Mouse (Mus musculus): Measurements from ENCODE around the gene Mfsd1. TPM values are rescaled to one million over a fixed set of nuclear protein-coding genes. Genes with fewer than 3 reads are reported as not detected.
A peak's percentile ranks its signal among the peaks of the same experiment; 100 is the strongest.

Gene Mfsd1
- polyA plus RNA-seq, 1 experiment: 7.8 TPM

GRCm38 (mm10) chr3:67557718-67558354 lies 24.7 kb upstream of the Mfsd1 start:
- H3K4me3 ChIP-seq (ENCODE audit: control insufficient read depth, low read depth, low read length): no peak overlapping the region

GRCm38 (mm10) chr3:67564731-67565357 lies 17.7 kb upstream of the Mfsd1 start:
- Histone ChIP-seq H3K27ac (ENCODE audit: control insufficient read depth, insufficient read depth, low read depth, low read length) (no peak overlapping the region), H3K4me1 (ENCODE audit: control insufficient read depth, insufficient read depth, low read length) (no peaks in the 10 kb centered on the region), H3K36me3 (ENCODE audit: control insufficient read depth, insufficient read depth, low read length) (no peaks in the 10 kb centered on the region), H3K27me3 (ENCODE audit: control insufficient read depth, insufficient read depth, low read length) (no peaks in the 10 kb centered on the region), H3K4me3 (ENCODE audit: control insufficient read depth, low read depth, low read length) (no peak overlapping the region)
- TF ChIP-seq CTCF (IDR thresholded peaks at IDR 0.05; ENCODE audit: control insufficient read depth, insufficient read depth, insufficient replicate concordance, low read depth, low read length): no peak
- TF ChIP-seq POLR2A (IDR thresholded peaks at IDR 0.05; ENCODE audit: control insufficient read depth, low read depth, low read length): no peak

More at GRCm38 (mm10) chr3:67557718-67558354, 24.7 kb upstream of the Mfsd1 start:
- TF ChIP-seq POLR2A (IDR thresholded peaks at IDR 0.05; ENCODE audit: control insufficient read depth, low read depth, low read length) (no peak), CTCF (IDR thresholded peaks at IDR 0.05; ENCODE audit: control insufficient read depth, insufficient read depth, insufficient replicate concordance, low read depth, low read length) (no peak)
- Histone ChIP-seq H3K4me1 (ENCODE audit: control insufficient read depth, insufficient read depth, low read length) (no peaks in the 10 kb centered on the region), H3K27ac (ENCODE audit: control insufficient read depth, insufficient read depth, low read depth, low read length) (no peak overlapping the region), H3K27me3 (ENCODE audit: control insufficient read depth, insufficient read depth, low read length) (no peaks in the 10 kb centered on the region), H3K36me3 (ENCODE audit: control insufficient read depth, insufficient read depth, low read length) (no peaks in the 10 kb centered on the region)

- no peaks in the 10 kb centered on the region for H3K27me3 ChIP-seq (ENCODE audit: control insufficient read depth, insufficient read depth, low read length)
- H3K36me3 ChIP-seq (ENCODE audit: control insufficient read depth, insufficient read depth, low read length): no peaks in the 10 kb centered on the region
- no peak overlapping the region for H3K4me3 ChIP-seq (ENCODE audit: control insufficient read depth, low read depth, low read length)
- H3K4me1 ChIP-seq (ENCODE audit: control insufficient read depth, insufficient read depth, low read length): no peaks in the 10 kb centered on the region
- no peak overlapping the region for H3K27ac ChIP-seq (ENCODE audit: control insufficient read depth, insufficient read depth, low read depth, low read length)
- TF ChIP-seq CTCF (IDR thresholded peaks at IDR 0.05; ENCODE audit: control insufficient read depth, insufficient read depth, insufficient replicate concordance, low read depth, low read length): no peak
- TF ChIP-seq POLR2A (IDR thresholded peaks at IDR 0.05; ENCODE audit: control insufficient read depth, low read depth, low read length): no peak
These were observed 16.9 kb upstream of the Mfsd1 start for GRCm38 (mm10) chr3:67565540-67566227.

DNA sequence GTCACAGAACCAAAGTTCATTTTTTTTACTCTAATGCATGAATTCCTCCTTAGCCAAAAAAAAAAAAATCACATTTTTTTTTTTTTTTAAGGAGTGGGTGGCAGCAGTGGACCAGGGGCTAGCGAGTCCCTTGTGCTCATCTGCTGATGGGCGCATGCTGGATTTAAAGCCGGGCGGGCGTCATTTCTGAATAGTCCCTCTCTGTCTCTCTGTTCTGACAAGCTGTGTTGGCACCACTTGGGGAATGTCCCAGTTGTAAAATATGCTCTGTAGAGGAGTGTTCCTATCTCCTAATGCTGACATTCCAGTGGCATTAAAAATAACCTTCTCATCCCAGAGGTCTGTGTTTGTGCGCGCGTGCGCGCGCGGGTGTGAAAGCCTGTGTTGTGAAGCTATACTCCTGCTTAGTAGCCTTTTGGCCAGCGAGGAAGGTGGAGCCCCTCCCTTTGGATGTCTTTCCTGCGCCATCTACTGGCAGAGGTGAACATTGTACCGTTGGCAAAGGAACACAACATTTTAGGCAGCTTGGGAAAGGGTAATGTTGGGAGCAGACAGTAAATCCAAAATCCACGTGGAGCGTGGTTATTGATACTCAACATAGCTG lies 14.4 kb upstream of the Mfsd1 start:
- H3K4me1 ChIP-seq (ENCODE audit: control insufficient read depth, insufficient read depth, low read length): no peaks in the 10 kb centered on the region
- H3K36me3 ChIP-seq (ENCODE audit: control insufficient read depth, insufficient read depth, low read length): no peaks in the 10 kb centered on the region
- TF ChIP-seq POLR2A (IDR thresholded peaks at IDR 0.05; ENCODE audit: control insufficient read depth, low read depth, low read length): no peak
- TF ChIP-seq CTCF (IDR thresholded peaks at IDR 0.05; ENCODE audit: control insufficient read depth, insufficient read depth, insufficient replicate concordance, low read depth, low read length): peak; percentile 75; the same call in 1 of the 2 replicates
- H3K27ac ChIP-seq (ENCODE audit: control insufficient read depth, insufficient read depth, low read depth, low read length): no peak overlapping the region
- no peaks in the 10 kb centered on the region for H3K27me3 ChIP-seq (ENCODE audit: control insufficient read depth, insufficient read depth, low read length)
- H3K4me3 ChIP-seq (ENCODE audit: control insufficient read depth, low read depth, low read length): no peak overlapping the region

DNA sequence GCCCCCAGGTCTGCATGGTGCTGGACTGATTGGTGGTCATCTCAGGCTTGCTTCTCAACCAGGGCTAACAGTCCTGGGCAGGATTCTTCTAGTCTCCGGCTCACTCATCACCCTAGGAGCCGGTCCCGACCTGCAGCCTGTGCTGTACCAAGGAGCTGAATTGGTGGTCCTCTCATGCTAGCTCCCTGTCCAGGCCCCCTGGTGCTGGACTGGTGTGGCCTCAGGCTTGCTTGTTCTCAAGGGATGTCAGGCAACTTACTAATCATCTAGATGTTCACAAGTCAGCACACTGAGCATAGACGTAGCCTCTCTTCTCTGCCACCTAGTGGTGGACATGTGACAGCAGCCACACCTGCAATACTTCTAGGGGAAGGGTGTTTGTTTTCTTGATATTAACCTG lies 9.6 kb upstream of the Mfsd1 start:
- TF ChIP-seq CTCF (IDR thresholded peaks at IDR 0.05; ENCODE audit: control insufficient read depth, insufficient read depth, insufficient replicate concordance, low read depth, low read length) (peak; percentile 34; the same call in 1 of the 2 replicates), POLR2A (IDR thresholded peaks at IDR 0.05; ENCODE audit: control insufficient read depth, low read depth, low read length) (no peak)
- no peaks in the 10 kb centered on the region for H3K27me3 ChIP-seq (ENCODE audit: control insufficient read depth, insufficient read depth, low read length)
- peak overlapping the region; percentile 68 for H3K4me3 ChIP-seq (ENCODE audit: control insufficient read depth, low read depth, low read length)
- H3K36me3 ChIP-seq (ENCODE audit: control insufficient read depth, insufficient read depth, low read length): no peaks in the 10 kb centered on the region
- H3K4me1 ChIP-seq (ENCODE audit: control insufficient read depth, insufficient read depth, low read length): no peaks in the 10 kb centered on the region
- no peak overlapping the region for H3K27ac ChIP-seq (ENCODE audit: control insufficient read depth, insufficient read depth, low read depth, low read length)

GRCm38 (mm10) chr3:67573523-67573922 lies 9.0 kb upstream of the Mfsd1 start:
- no peak overlapping the region for H3K4me3 ChIP-seq (ENCODE audit: control insufficient read depth, low read depth, low read length)
- no peaks in the 10 kb centered on the region for H3K4me1 ChIP-seq (ENCODE audit: control insufficient read depth, insufficient read depth, low read length)
- H3K27me3 ChIP-seq (ENCODE audit: control insufficient read depth, insufficient read depth, low read length): no peaks in the 10 kb centered on the region
- no peaks in the 10 kb centered on the region for H3K36me3 ChIP-seq (ENCODE audit: control insufficient read depth, insufficient read depth, low read length)
- no peak for TF ChIP-seq CTCF (IDR thresholded peaks at IDR 0.05; ENCODE audit: control insufficient read depth, insufficient read depth, insufficient replicate concordance, low read depth, low read length)
- no peak for TF ChIP-seq POLR2A (IDR thresholded peaks at IDR 0.05; ENCODE audit: control insufficient read depth, low read depth, low read length)
- H3K27ac ChIP-seq (ENCODE audit: control insufficient read depth, insufficient read depth, low read depth, low read length): no peak overlapping the region

DNA sequence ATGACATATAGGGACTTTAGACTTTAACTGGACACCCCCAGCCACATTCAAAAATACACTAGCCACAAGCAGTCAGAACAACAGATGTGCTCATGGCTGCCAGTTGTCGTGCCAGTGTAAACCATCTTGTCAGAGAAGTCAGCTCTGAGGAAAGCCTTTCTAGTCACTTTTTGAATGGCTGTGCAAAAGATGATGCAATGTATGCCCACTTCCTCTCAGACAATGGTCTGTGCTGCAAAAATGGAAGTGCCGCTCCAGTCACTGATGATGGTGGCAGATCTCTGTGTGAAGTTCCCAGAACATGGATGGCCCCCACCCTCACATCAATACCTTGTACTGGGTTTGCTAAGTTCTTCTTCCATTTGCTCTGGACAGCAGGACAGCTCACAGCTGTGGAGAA lies 6.3 kb upstream of the Mfsd1 start:
- H3K36me3 ChIP-seq (ENCODE audit: control insufficient read depth, insufficient read depth, low read length): no peaks in the 10 kb centered on the region
- no peaks in the 10 kb centered on the region; the same call in 1 of the 2 replicates for H3K4me1 ChIP-seq (ENCODE audit: control insufficient read depth, insufficient read depth, low read length)
- no peak for TF ChIP-seq POLR2A (IDR thresholded peaks at IDR 0.05; ENCODE audit: control insufficient read depth, low read depth, low read length)
- TF ChIP-seq CTCF (IDR thresholded peaks at IDR 0.05; ENCODE audit: control insufficient read depth, insufficient read depth, insufficient replicate concordance, low read depth, low read length): no peak
- no peaks in the 10 kb centered on the region for H3K27me3 ChIP-seq (ENCODE audit: control insufficient read depth, insufficient read depth, low read length)
- H3K27ac ChIP-seq (ENCODE audit: control insufficient read depth, insufficient read depth, low read depth, low read length): no peak overlapping the region
- H3K4me3 ChIP-seq (ENCODE audit: control insufficient read depth, low read depth, low read length): no peak overlapping the region
